Mouse (Mus musculus): ENCODE data around the gene Cdc42bpg.
A peak's percentile ranks its signal among the peaks of the same experiment; 100 is the strongest.

Cdc42bpg gene

GRCm38 (mm10) chr19:6347615-6348014 lies 41.4 kb downstream of the Cdc42bpg start:
- no peak for DNase-seq (ENCODE audit: low spot score in 2 of 2)

GRCm38 (mm10) chr19:6348717-6349116 lies 42.5 kb downstream of the Cdc42bpg start:
- no peak for DNase-seq (ENCODE audit: low spot score in 2 of 2)

GRCm38 (mm10) chr19:6349215-6349983 lies 43.1 kb downstream of the Cdc42bpg start:
- no peak for DNase-seq (ENCODE audit: low spot score in 2 of 2)

DNA sequence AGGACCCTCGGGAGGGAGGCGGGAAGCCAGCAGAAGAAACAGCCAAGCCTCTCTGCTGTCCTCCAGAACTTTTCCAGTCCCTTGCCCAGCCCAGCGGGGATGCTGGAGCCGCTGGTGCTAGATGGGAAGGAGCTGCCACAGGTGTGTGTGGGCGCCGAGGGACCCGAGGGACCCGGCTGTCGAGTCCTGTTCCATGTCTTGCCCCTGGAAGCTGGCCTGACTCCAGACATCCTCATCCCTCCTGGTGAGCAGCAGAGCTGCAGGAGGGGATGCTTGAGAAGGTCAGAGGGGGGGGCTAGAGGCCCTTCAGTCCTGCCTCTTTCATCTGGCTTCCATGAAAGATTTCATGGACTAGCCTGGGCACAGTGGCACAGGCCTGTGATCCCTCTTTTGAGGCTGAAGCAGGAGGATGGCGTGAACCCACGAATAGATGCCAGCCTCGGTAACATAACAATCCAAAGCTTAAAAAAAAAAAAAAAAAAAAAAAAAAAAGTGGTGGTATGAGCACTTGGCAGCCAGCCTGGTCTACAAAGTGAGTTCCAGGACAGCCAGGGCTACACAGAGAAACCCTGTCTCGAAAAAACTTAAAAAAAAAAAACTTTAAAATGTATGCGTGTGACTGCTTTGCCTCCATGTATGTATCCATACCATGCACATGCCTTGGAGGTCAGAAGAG lies 45.3 kb downstream of the Cdc42bpg start:
- no peak for DNase-seq (ENCODE audit: low spot score in 2 of 2)

GRCm38 (mm10) chr19:6352107-6352505 lies 45.9 kb downstream of the Cdc42bpg start:
- DNase-seq (ENCODE audit: low spot score in 2 of 2), result no peak

DNA sequence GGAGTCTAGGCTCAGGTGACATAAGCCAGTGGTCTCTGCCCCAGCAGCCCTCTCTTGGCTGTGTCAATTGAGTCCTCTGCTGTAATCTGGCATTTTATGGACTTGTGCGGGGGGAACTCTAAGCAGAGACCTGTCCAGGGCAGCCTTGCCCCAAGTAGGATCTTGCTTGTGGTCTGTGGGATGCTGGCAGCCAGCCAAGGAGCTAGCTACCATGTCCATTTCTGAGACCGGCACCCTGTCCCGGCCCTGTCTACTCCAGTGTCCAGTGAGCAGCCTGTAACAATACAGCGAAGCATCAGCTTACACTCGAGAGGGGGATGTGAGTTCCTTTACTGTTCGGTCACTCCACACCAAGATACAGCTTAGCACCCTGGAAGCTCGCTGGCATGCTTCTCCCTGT lies 47.8 kb downstream of the Cdc42bpg start:
- peak in 1 of 2 experiments; percentile 20 for DNase-seq (ENCODE audit: low spot score in 2 of 2)

- DNase-seq (ENCODE audit: low spot score in 2 of 2), result no peak
Measured at GRCm38 (mm10) chr19:6361291-6361690, 55.0 kb downstream of the Cdc42bpg start.

- DNase-seq (ENCODE audit: low spot score in 2 of 2), result no peak
Measured at GRCm38 (mm10) chr19:6363091-6363410, 56.8 kb downstream of the Cdc42bpg start.

DNA sequence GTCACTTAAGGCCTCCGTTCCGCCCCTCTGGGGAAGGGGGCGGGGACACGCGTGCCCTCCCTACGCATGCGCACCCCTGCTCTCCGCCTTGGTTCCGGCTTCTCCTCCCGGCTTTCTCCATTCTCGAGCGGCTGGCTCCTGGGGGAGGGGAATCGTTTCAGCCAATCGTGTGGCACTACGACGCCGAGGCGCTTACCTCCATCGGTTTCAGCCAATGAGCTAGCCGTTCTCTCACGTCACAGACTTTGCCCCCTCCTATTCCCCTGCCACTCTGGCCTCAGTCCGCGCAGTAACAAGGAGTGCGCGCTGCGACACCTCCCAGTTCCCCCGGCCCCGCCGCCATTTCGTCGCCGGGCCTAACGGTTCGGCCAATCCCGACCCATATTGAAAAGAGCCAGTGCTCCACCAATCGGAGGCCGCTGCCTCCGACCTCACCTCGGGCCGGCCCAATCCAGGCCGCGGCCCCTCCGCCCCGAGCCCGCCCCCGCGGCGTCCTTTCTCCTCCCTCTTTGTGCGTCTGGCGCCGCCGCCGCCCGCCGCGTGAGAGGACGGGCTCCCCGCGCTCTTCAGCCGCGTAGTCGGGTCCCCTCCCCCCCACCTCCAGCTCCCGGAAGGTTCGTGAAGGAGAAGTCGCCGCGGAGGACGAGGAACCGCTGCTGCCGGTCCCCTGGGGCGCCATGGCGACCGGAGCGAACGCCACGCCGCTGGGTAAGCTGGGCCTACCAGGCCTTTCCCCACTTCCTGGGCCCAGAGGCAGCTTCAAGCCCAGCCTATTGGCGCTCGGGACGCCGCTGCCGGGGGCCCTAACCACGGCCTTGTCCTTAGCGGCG lies 57.4 kb downstream of the Cdc42bpg start, which contains the start of gene Sf1:
Gene Sf1 (plus strand): TSS at position 280 of the 830 bp plus-strand sequence.
- DNase-seq (ENCODE audit: low spot score in 2 of 2), result peak; percentile 99 to 100

DNA sequence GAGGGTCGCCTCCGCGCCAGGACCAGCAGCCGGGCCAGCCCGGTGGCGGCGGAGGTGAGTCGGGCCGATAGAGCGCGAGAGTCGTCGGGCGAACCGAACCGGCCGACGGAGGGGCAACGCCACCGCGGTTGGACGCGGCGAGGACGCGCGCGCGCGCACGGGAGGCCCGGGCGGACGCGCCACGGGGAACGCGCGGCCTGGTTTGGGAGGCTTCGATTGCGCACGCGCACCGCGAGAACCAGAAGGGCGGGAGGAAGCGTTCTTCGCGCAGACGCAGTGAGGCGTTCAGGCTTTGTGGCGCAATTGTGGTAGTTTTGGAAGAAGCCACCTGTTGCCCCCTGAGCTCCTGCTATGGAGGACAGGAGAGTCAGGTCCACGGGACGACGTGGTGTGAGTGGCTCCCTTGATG lies 58.1 kb downstream of the Cdc42bpg start:
- peak; percentile 89 to 94 for DNase-seq (ENCODE audit: low spot score in 2 of 2)

DNA sequence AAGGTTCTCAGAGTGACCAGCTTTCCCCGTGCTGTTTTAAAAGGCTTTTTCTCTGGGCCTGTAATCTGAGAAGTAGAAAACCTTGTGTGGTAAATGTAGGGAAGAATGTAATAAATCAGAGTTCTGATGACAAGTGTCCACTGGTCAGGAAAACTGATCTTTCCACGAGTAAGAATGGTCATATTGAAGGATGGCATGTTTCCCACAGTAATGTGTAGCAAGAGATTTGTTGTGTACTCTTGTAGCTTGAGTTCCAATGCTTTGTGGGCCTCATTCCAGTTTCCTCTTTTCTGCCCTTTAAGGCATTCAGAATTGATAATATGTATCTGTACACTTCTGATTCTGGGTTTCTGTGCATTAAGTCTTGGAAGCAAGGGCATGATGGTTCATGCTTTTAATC lies 58.6 kb downstream of the Cdc42bpg start:
- no peak for DNase-seq (ENCODE audit: low spot score in 2 of 2)

- DNase-seq (ENCODE audit: low spot score in 2 of 2), result no peak
Measured at GRCm38 (mm10) chr19:6370175-6370574, 63.9 kb downstream of the Cdc42bpg start.

DNA sequence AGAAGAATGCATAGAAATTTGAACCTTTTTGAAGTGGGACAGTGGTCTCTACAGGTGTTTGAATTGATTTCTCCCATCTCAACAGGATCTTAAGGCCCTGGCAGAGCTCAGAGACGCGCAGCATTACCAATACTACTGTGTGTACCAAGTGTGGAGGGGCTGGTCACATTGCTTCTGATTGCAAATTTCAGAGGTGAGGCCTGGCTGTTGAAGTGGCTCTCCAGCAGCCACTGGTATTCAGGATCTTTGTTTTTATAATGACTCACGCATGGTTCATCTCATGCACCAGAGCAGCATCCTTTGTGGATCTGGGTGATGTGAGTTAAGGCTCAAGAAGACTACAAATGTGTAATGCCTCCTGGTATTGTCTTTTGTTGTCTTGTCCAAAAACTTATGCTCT lies 66.2 kb downstream of the Cdc42bpg start:
- no peak for DNase-seq (ENCODE audit: low spot score in 2 of 2)

DNA sequence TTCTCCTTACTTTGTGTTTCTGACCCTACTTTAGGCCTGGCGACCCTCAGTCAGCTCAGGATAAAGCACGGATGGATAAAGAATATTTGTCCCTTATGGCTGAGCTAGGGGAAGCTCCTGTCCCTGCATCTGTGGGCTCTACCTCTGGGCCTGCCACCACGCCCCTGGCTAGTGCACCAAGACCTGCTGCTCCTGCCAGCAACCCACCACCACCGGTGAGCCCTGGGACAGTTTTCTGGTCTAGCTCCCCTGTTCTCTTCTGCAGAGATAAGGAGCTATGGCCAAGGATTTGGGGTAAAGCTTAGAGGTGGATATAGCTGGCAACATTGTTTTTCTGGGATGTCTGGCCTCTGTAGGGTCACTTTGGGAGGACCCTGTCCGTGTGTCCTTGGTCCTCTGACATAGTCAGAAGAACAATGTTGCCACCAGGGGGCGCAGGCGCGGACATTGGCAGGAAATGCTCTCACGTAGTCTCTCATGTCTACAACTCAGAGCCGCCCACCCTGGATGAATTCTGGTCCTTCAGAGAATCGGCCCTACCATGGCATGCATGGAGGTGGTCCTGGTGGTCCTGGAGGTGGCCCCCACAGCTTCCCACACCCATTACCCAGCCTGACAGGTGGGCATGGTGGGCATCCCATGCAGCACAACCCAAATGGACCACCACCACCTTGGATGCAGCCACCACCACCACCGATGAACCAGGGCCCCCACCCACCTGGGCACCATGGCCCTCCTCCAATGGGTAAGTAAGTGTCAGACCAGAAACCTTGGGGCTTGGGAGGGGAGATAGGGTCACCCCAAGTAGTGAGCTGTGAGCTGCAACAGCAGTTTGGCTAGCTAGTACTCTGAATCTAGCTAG lies 67.5 kb downstream of the Cdc42bpg start:
- DNase-seq (ENCODE audit: low spot score in 2 of 2), result peak; percentile 68 to 89

- no peak for DNase-seq (ENCODE audit: low spot score in 2 of 2)
Measured at GRCm38 (mm10) chr19:6374571-6374970, 68.3 kb downstream of the Cdc42bpg start.

All from urinary bladder, postnatal 4 days (tissue).